Mouse (Mus musculus): ENCODE results near the gene Zfp683. TPM values are rescaled to one million over a fixed set of nuclear protein-coding genes. Genes with fewer than 3 reads are reported as not detected.

Gene Zfp683
- polyA plus RNA-seq, 1 experiment from 2014 or later = not detected

DNA sequence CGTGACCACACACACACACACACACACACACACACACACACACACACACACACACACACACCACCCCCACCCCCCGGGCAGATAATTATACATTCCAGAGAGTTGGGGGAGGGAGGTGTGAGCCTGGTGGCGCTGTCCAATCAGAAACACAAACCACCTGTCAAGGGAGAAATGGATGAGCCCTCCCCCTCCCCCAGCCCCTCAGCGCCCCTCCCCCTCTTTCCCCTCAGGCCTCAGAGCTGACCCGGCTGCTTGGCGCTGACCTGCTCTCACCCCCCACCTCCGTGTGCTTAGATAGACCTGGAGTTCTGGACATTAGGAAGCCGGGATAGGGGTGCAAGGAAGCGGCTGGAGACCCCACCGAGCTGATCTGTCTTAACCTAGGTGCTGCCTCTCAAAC lies 34.4 kb upstream of the Zfp683 start:
- Histone ChIP-seq H3K36me3 (0 out of 2 replicates have a peak, but pooled peaks cover 3% of the 10 kb centered on the region), H3K9me3 (replicated peaks) (no peaks in the 10 kb centered on the region), H3K4me3 (peak overlapping the region; percentile 58), H3K27ac (peak overlapping the region; percentile 86), H3K4me1 (peaks cover 57% of the 10 kb centered on the region), H3K27me3 (ENCODE audit: low read depth, poor library complexity, severe bottlenecking) (no peaks in the 10 kb centered on the region)
- WGBS = 0% methylated on average over 9 of the region's 10 CpGs
- DNase-seq (ENCODE audit: low spot score) = peak; percentile 81

DNA sequence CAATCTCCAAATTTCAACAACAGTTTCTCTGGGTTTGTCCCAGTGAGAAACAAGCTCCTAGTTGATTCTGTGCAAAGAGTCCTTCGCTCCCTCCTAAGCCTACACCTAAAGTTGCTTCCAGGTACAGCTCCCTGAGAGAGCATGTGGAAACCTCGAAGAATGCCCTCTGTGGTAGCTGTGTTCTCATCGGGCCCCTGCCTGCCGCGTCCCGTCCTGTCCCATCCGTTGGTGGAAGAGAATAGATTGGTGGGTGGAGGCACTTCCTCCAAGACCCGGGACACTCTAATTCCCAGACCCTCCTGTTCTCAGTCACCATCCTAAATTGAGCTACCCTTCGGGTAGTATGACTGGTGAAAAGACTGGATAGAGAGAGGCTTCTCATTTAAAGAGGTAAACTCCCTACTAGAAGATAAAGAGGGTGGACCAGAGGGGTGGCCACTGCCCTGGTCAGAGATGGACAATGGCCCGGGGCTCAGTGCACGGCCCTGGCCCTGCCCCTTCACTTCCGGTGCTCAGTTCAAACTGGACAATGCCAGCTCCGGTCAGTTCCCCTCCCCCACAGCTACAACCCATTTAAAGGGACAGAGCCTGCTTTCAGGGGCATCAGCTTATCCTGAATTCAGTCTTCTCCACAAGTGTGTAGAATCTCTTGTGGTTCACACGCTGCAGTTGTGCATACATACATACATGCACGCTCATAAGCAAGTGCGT lies 33.8 kb upstream of the Zfp683 start:
- DNase-seq (ENCODE audit: low spot score) = peak; percentile 50
- Histone ChIP-seq H3K27me3 (ENCODE audit: low read depth, poor library complexity, severe bottlenecking) (no peaks in the 10 kb centered on the region), H3K27ac (peak overlapping the region; percentile 86)

DNA sequence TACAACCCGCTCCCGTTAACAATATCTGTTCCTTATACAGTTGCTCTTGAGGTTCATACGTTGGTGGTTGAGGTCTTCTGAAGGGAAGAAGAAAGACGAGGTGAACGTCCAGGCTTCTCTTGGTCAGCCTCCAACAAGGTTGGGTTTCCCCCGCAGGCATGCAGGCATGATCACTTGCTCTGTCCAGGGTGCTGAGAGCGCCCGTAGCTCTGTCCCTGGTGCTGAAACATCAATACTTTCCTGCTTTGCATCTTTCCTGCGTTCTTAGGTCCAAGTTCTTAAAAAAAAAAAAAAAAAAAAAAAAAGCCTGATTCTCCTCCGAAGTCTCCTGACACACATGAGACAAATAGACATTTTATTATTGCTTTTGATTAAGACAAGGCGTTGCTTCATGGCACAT lies 33.0 kb upstream of the Zfp683 start:
- Histone ChIP-seq H3K4me3 (no peak overlapping the region), H3K27ac (no peak overlapping the region), H3K27me3 (ENCODE audit: low read depth, poor library complexity, severe bottlenecking) (no peaks in the 10 kb centered on the region), H3K36me3 (no peaks in the 10 kb centered on the region), H3K9me3 (replicated peaks) (no peaks in the 10 kb centered on the region), H3K4me1 (peaks cover 51% of the 10 kb centered on the region)
- 4% methylated on average over 11 of the region's 11 CpGs for WGBS
- DNase-seq (ENCODE audit: low spot score) = peak; percentile 92

More for the DNA sequence above, 33.8 kb upstream of the Zfp683 start:
- Histone ChIP-seq H3K36me3 (0 out of 2 replicates have a peak, but pooled peaks cover under 1% of the 10 kb centered on the region), H3K4me3 (peak overlapping the region; percentile 58), H3K4me1 (peaks cover 57% of the 10 kb centered on the region), H3K9me3 (replicated peaks) (no peaks in the 10 kb centered on the region)
- WGBS = 3% methylated on average over 16 of the region's 16 CpGs

DNA sequence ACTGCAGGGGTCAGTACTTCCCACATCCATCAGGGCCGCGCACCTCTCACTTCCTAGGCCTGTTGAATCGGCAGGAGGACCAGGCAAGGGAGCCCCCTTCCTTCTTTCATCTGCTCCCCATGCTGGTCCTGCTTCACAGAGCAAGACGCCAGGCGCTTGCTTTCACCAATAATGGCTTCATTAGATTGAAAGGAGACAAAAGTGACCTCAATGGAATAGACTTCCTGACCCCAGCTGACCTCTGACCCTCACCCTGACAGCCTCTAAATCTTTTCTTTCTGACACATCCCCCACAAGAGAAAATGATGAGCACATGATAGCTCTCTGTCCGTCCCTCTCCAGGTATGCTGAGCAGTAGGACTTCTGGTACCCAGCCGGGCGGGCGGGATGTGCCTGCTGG lies 27.8 kb upstream of the Zfp683 start:
- peaks cover 6% of the 10 kb centered on the region; the same call in 1 of the 2 replicates for H3K4me1 ChIP-seq
- H3K27me3 ChIP-seq (ENCODE audit: low read depth, poor library complexity, severe bottlenecking) = no peaks in the 10 kb centered on the region
- 47% methylated on average over 9 of the region's 9 CpGs for WGBS
- DNase-seq (ENCODE audit: low spot score) = no peak
- H3K36me3 ChIP-seq = no peaks in the 10 kb centered on the region
- no peak overlapping the region for H3K27ac ChIP-seq
- no peak overlapping the region for H3K4me3 ChIP-seq
- H3K9me3 ChIP-seq (replicated peaks) = no peaks in the 10 kb centered on the region

DNA sequence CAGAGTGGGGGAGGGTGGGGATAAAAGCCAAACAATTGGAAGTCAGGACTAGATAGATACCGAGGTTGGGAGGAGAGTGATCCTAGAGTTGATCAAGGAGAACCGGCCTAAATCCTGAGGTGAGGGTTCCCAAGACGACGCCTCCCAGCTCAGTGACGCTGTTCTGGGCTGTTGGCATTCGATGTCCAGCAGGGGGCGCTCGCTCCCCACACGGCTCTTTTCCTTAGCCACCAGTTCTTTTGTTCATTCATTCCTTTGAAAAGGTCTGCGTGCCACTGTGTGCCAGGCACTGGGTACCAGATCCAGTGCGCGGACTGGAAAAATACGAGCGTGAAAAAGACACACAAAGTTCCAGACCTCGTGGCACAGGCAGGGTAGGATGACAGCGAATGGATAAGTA lies 17.7 kb upstream of the Zfp683 start:
- peak; percentile 94 for DNase-seq (ENCODE audit: low spot score)
- no peaks in the 10 kb centered on the region for H3K27me3 ChIP-seq (ENCODE audit: low read depth, poor library complexity, severe bottlenecking)
- WGBS = 7% methylated on average over 16 of the region's 16 CpGs
- no peaks in the 10 kb centered on the region for H3K9me3 ChIP-seq (replicated peaks)
- H3K27ac ChIP-seq = no peak overlapping the region
- H3K4me3 ChIP-seq = no peak overlapping the region; the same call in 1 of the 2 replicates
- H3K36me3 ChIP-seq = no peaks in the 10 kb centered on the region
- peaks cover 4% of the 10 kb centered on the region; the same call in 1 of the 2 replicates for H3K4me1 ChIP-seq

DNA sequence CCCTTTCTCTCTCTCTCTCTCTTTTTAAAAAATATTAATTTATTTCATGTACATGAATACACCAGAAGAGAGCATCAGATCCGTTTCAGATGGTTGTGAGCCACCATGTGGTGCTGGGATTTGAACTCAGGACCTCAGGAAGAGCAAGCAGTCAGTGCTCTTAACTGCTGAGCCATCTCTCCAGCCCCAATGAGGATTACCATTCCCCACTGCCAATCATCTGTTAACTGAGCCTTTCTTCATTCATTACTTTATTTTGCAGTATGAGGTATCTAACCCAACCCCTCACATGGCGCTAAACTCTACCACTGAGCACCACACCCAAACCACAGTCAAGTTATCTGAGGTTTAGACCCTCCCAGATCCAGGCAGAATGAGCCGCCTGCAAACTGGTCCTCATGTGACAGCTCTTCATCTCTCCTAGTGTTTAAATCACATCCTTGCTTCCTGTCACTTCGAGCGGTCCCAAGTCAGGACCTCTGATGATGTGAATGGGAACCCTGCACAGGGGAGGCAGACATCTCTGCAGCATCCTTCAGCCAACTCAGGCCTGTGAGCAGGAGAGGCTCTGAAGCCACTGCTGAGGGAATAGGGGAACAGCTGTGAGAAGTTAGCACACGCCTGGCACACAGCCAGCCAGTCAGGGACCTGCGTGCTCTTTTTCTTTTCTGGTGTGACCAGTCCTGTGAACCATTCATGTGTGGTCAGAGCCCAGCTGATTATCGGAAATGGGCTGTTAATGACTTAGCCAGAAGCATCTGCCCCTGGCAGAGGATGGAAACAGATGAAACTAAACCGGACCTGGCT lies 12.1 kb upstream of the Zfp683 start:
- no peak for DNase-seq (ENCODE audit: low spot score)
- no peaks in the 10 kb centered on the region for H3K27me3 ChIP-seq (ENCODE audit: low read depth, poor library complexity, severe bottlenecking)

DNA sequence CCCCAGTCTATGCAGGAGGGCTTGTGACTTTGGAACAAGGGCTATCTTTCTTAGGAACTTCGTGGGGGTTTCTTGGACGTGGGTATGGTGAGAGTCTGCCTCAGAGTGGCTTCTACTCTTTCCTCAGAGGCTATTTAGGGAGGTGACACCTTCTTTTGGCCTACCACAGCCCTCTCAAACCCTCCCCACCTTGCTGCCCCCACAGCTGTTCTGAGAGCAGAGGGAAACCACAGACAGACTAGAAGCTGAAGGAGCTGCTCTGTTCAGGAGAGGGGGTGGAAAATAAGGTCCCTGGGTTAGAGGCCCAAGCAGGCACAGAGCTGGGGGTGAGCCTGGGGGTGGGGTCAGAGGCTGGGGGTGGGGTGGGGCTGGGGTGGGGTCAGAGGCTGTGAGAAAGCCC lies 10.6 kb upstream of the Zfp683 start:
- Histone ChIP-seq H3K4me1 (peaks cover 10% of the 10 kb centered on the region), H3K27ac (no peak overlapping the region), H3K27me3 (ENCODE audit: low read depth, poor library complexity, severe bottlenecking) (no peaks in the 10 kb centered on the region), H3K36me3 (no peaks in the 10 kb centered on the region), H3K9me3 (replicated peaks) (no peaks in the 10 kb centered on the region), H3K4me3 (no peak overlapping the region)
- 65% methylated on average over 2 of the region's 2 CpGs for WGBS
- DNase-seq (ENCODE audit: low spot score) = no peak

More for the DNA sequence above, 12.1 kb upstream of the Zfp683 start:
- no peaks in the 10 kb centered on the region for H3K36me3 ChIP-seq
- peaks cover 7% of the 10 kb centered on the region for H3K4me1 ChIP-seq
- no peak overlapping the region for H3K27ac ChIP-seq
- H3K9me3 ChIP-seq (replicated peaks) = no peaks in the 10 kb centered on the region
- H3K4me3 ChIP-seq = no peak overlapping the region
- WGBS = 60% methylated on average over 9 of the region's 9 CpGs

DNA sequence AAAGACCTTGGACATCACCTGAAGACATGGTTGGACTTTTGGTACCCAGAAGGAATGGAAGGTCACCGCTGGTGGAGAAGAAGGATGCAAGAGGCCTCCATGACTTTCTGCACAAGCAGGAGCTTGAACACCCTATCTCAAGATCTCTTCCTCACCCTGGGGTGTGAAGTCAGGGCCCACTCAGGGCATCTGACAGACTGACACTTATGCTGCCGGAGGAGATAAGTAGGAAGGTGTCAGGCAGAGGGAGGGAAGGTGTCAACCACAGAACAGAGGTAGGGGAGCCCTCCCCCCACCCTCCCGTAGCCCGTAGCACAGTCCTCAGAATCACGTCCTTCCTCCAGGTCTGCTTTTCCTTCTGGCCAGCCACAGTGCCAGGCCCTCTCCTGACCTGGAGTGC lies 6.0 kb upstream of the Zfp683 start:
- DNase-seq (ENCODE audit: low spot score) = no peak
- H3K27me3 ChIP-seq (ENCODE audit: low read depth, poor library complexity, severe bottlenecking) = no peaks in the 10 kb centered on the region
- H3K4me1 ChIP-seq = peaks cover 19% of the 10 kb centered on the region
- H3K4me3 ChIP-seq = no peak overlapping the region
- H3K36me3 ChIP-seq = no peaks in the 10 kb centered on the region
- peak overlapping the region; percentile 19; the same call in 1 of the 2 replicates for H3K27ac ChIP-seq
- H3K9me3 ChIP-seq (replicated peaks) = no peaks in the 10 kb centered on the region
- WGBS = 44% methylated on average over 5 of the region's 5 CpGs

DNA sequence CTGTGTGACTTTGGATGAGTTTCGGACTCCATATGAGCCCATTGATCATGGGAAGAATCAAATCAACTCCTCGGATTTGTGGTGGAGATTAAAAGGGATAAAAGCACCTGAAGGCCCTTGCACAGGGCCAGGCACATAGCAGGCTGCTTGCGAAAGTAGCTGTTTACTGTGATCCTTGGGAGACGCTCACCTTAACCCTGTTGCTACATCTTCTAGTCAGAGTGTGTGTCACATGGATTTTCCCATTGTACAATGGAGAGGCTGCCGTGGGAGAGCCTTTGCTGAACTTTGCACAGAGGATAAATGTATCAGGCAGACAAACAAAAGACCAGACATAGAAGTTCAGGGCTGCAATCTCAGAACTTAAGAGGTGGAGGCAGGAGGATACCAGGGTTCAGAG lies 1.7 kb upstream of the Zfp683 start:
- H3K4me1 ChIP-seq = peaks cover 19% of the 10 kb centered on the region
- H3K36me3 ChIP-seq = no peaks in the 10 kb centered on the region
- no peaks in the 10 kb centered on the region for H3K9me3 ChIP-seq (replicated peaks)
- no peak for DNase-seq (ENCODE audit: low spot score)
- 87% methylated on average over 5 of the region's 5 CpGs for WGBS
- no peak overlapping the region for H3K4me3 ChIP-seq
- no peaks in the 10 kb centered on the region for H3K27me3 ChIP-seq (ENCODE audit: low read depth, poor library complexity, severe bottlenecking)
- H3K27ac ChIP-seq = no peak overlapping the region

DNA sequence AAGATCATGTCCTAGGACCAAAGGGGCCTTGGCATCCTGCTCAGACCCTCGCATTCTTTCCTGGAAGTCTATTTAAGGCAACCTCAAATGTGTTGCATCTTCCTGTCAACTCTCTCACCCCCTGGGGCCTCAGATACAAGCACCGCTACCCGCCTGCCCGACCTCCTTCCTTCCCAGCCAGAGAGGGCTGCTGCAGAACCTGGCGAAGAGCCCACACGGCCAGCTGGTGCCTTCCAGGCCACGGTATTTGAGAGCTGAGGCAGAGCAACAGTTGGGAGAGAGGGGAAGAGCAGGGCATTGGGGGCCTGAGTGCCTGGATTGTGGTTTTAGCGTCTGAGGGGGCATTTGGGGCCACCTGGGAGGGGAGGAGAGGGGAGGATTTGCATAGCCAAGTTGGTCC lies 1.1 kb upstream of the Zfp683 start:
- no peak for DNase-seq (ENCODE audit: low spot score)
- WGBS = 40% methylated on average over 8 of the region's 8 CpGs

DNA sequence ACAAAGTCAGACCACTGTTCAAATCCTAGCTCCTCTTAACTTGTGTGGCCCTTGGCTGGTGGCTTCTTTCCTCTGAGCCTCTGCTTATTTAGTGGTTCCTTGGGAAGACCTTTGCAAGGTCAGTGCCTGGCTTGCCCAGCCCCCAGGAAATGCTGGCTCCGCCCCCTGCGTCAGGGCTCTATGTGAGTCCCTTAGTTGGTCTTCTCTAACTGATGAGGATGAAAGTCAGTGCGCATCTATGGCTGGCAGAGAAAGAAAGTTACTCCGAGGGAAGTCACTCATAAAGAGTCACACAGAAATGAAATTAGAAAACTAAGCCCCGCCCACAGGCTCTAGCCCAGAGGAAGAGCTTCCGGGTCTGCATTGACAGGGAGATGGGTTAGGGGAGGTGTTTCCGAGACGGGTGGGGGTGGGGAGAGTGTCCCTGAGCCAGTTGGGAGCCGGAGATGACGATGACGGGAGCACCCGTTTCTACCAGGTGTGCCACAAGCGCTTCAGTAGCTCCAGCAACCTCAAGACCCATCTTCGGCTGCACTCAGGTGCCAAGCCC lies 4.6 kb downstream of the Zfp683 start:
- Histone ChIP-seq H3K27me3 (ENCODE audit: low read depth, poor library complexity, severe bottlenecking) (peaks cover 45% of the 10 kb centered on the region), H3K4me3 (peak overlapping the region; percentile 21), H3K9me3 (replicated peaks) (no peaks in the 10 kb centered on the region), H3K36me3 (no peaks in the 10 kb centered on the region), H3K4me1 (peaks cover 29% of the 10 kb centered on the region), H3K27ac (no peak overlapping the region)
- DNase-seq (ENCODE audit: low spot score) = no peak
- 27% methylated on average over 14 of the region's 14 CpGs for WGBS

More for the DNA sequence above, 1.1 kb upstream of the Zfp683 start:
- no peak overlapping the region for H3K27ac ChIP-seq
- peaks cover 19% of the 10 kb centered on the region for H3K4me1 ChIP-seq
- H3K27me3 ChIP-seq (ENCODE audit: low read depth, poor library complexity, severe bottlenecking) = no peaks in the 10 kb centered on the region
- H3K4me3 ChIP-seq = no peak overlapping the region
- no peaks in the 10 kb centered on the region for H3K36me3 ChIP-seq
- no peaks in the 10 kb centered on the region for H3K9me3 ChIP-seq (replicated peaks)

DNA sequence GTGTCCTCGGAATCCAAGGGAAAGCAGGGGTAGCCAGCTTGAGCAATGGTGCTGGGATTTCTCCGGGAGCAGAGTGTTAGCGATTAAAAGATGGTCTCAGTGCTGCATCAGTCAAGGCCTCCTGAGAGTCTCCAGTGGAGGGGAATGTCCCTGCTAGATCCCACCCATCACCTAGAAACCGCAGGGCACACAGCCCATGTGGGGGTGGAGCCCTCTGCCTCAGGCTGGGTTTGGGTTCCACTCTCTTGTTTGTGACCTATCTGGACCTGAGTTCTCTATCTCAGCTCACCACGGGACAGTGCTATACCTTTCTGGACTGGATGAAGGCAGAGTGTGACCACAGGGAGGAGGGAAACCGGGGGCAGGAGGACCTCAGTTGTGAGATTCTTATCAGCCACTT lies 5.3 kb downstream of the Zfp683 start:
- Histone ChIP-seq H3K27me3 (ENCODE audit: low read depth, poor library complexity, severe bottlenecking) (peaks cover 46% of the 10 kb centered on the region), H3K36me3 (no peaks in the 10 kb centered on the region), H3K4me3 (no peak overlapping the region), H3K27ac (no peak overlapping the region), H3K4me1 (peaks cover 29% of the 10 kb centered on the region), H3K9me3 (replicated peaks) (no peaks in the 10 kb centered on the region)
- no peak for DNase-seq (ENCODE audit: low spot score)
- 83% methylated on average over 6 of the region's 6 CpGs for WGBS
